Mouse (Mus musculus) CD8-positive naive resting alpha-beta T cell, adult 57 days (primary cell): ENCODE measurements around the gene Tmem33. TPM values are rescaled to one million over a fixed set of nuclear protein-coding genes. Genes with fewer than 3 reads are reported as not detected.

ENCODE experiments used
- total RNA-seq: library from RNA; stranded (reverse); gene quantifications from one replicate; pipeline ENCODE4 v1.2.4, GENCODE M21; 2023

Tmem33 gene
- 69.0 TPM for total RNA-seq

GRCm38 (mm10) chr5:67260531-67261371, at the start of gene Tmem33:
TSS of gene Tmem33 (plus strand) at chr5:67260565.

DNA sequence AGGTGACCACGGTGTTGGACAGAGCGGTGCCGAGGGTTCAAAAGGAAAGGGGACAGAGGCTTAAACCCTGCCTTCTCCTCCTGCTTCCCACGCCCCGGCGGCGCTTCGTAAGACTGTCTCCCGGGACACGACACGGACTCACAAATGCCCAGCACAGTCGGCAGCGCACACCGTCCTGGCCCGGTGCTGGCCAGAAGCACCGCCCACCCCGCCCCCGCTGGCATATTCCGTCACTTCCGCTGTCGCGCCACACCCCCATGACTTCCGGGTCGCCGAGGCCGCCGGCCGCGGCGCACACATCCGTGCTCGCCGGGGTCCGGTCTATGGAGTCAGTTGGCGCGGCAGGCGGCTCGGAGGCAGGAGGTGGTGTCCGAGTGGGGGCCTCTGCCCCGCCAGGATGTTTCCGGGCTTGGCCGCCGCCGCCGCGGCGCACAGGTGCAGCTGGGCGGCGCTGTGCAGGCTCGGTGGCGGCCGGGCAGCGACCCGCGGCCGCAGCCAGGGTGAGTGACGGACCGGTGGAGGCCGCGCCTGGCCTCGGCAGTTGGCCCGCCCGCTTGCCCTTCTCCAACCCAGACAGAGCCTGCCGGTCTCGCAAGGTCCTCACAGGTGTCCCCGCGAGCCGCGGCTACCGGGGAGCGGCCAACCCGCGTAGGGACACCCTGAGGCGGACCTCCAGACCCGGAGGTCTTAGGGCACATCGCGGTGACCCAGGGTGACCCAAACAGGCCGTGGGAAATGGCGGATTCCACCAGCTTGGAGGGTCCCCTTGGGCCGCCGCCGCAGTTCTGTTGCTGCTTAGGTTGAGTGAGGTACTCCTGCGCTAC, 46.5 kb downstream of the Tmem33 start, which contains the start of gene Slc30a9:
TSS of gene Slc30a9 (plus strand) at position 258 of the 824 bp plus-strand sequence.

Other genes starting within 250 kb of the Tmem33 start
- gene Phox2b, start 161.3 kb upstream of the Tmem33 start, total RNA-seq: not detected
- 72.2 TPM for gene Slc30a9, start 46.4 kb downstream of the Tmem33 start, total RNA-seq
- 40.5 TPM for gene Bend4, start 167.7 kb downstream of the Tmem33 start, total RNA-seq